In the genomic region with DNA sequence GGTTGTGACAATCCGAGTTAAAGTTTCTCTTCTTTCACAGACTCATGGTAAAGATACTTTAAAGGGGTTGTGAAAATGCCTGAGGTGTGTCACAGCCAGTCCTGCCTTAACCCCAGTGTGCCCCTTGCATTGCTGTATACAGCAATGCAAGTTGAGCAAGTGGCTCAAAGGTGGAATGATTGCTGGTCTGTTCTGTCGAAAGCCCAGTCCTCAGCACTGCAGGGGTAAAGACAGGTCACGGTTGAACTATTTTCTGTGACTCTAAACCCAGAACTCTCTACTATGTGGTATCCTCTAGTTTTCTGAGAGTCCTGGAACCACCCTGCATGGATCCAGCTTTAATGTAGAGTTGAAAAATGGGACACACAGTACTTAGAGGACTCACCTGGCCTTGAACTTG, we compare ENCODE assay signal across 22 mouse cellular contexts.
"Had no signal": no experiment of that assay in that cellular context is flagged by ENCODE, and none has a peak within 500 bp of the region (broad histone marks: within the 10 kb centered on the region; RNA-seq: fewer than 3 reads in every experiment).

No protein-coding gene starts in this region.

- H3K9ac ChIP-seq: limb, embryonic 12.5 days; limb, embryonic 15.5 days; liver, embryonic 14.5 days; liver, postnatal 0 days; lung, embryonic 14.5 days; midbrain, embryonic 12.5 days; midbrain, embryonic 15.5 days; neural tube, embryonic 12.5 days; neural tube, embryonic 15.5 days had no signal

- H3K36me3 ChIP-seq: limb, embryonic 12.5 days; limb, embryonic 15.5 days; midbrain, embryonic 12.5 days; midbrain, embryonic 15.5 days; neural tube, embryonic 12.5 days; neural tube, embryonic 15.5 days had no signal

- H3K27ac ChIP-seq: limb, embryonic 12.5 days; limb, embryonic 15.5 days; liver, embryonic 14.5 days; macrophage; midbrain, embryonic 12.5 days; midbrain, embryonic 15.5 days; neural tube, embryonic 12.5 days; neural tube, embryonic 15.5 days; stomach, postnatal 0 days had no signal

- H3K4me3 ChIP-seq: limb, embryonic 12.5 days; limb, embryonic 15.5 days; midbrain, embryonic 12.5 days; midbrain, embryonic 15.5 days; neural tube, embryonic 12.5 days; neural tube, embryonic 15.5 days had no signal

- H3K4me1 ChIP-seq: limb, embryonic 15.5 days; midbrain, embryonic 12.5 days; midbrain, embryonic 15.5 days; neural tube, embryonic 15.5 days had no signal

- DNase-seq: kidney, postnatal 14 days; layer of hippocampus, postnatal 36 days; left cerebral cortex, postnatal 4 days; liver, postnatal 0 days; lung, embryonic 14.5 days; right cerebral cortex, adult 18-20 months; right cerebral cortex, postnatal 14 days; right cerebral cortex, postnatal 4 days; thymus, adult 2 months; thymus, postnatal 14 days; thymus, postnatal 4 days had no signal

- H3K27me3 ChIP-seq: limb, embryonic 15.5 days; neural tube, embryonic 12.5 days had no signal

- ATAC-seq: liver, postnatal 0 days; lung, postnatal 0 days; midbrain, embryonic 15.5 days had no signal

- H3K4me2 ChIP-seq: limb, embryonic 12.5 days; limb, embryonic 15.5 days; liver, embryonic 11.5 days; lung, embryonic 14.5 days; midbrain, embryonic 12.5 days; midbrain, embryonic 15.5 days; neural tube, embryonic 12.5 days; neural tube, embryonic 15.5 days had no signal

- H3K9me3 ChIP-seq: limb, embryonic 12.5 days; limb, embryonic 15.5 days; midbrain, embryonic 12.5 days; midbrain, embryonic 15.5 days; neural tube, embryonic 12.5 days; neural tube, embryonic 15.5 days had no signal
